Mouse (Mus musculus): Measurements from ENCODE around the gene Gp2. TPM values are rescaled to one million over a fixed set of nuclear protein-coding genes. Genes with fewer than 3 reads are reported as not detected.
A peak's percentile ranks its signal among the peaks of the same experiment; 100 is the strongest.

The Gp2 gene
- polyA plus RNA-seq (2016; fragmentation: Nextera tagmentation; extraction: Ambion mirVana) = not detected in 2 replicates

DNA sequence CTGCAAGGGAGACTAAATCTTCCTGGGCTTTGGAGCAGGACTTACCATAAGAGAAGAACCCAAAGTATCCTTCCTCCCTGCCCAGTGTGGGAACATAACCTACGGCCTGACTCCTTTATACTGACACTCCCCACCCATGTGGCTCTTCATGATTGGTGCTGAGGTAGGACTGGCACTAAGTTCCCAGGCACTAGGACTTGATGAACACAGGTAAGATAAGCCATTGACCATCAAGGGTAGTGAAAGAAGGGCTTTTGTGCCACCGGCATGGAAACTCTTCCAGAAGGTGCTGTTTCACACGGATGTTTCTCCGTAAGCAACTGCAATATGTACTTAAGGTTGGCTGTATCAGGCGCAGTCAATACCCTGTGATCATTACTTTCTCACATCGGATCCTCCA, at the start of gene Gp2:
Gene Gp2, minus strand, starts transcription at position 101 of the 400 bp plus-strand sequence.
- H3K4me3 ChIP-seq = no peak within 1 kb of the TSS

DNA sequence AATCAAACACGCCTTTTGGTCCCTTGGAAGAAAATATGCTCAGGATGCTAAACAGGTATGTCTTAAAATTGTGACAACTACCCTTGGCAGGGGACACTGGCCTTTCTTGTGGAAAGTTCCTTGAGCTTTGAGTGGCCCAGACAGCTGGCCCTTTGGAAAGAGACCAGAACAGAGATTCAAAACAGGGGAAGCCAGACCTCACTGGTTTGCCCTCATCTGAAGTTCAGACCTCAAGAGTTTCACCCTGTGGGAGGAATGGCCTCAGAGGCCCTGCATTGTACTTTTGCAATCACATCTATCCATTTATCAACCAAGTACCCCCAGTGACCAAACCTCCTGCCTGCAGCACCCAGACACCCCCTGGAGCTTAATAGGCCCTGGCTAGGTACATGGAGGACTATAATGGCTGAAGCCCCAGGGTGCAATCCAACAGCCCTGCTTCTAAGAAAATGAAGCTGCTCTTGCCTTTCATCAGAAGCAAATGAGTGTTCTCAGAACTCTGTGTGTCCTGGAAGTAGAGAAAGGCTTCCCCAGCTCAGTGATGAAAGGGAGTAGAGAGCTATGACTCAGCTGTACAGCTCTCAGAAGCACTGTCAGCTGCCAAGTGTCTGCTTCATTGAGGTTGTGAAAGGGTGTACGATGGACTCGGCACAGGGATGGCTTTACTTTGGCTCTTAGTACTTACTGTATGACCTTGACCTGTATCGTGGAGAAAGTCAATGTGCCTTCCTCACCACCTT, 31.1 kb upstream of the Gp2 start:
- no peak for ATAC-seq (ENCODE audit: low FRiP score)
- Histone ChIP-seq H3K36me3 (no peaks in the 10 kb centered on the region), H3K27me3 (no peaks in the 10 kb centered on the region), H3K4me3 (no peak overlapping the region), H3K27ac (no peak overlapping the region), H3K4me2 (replicated peaks) (no peak overlapping the region), H3K4me1 (no peaks in the 10 kb centered on the region), H3K9me3 (replicated peaks) (no peaks in the 10 kb centered on the region), H3K9ac (no peak overlapping the region)
- WGBS = 89% methylated on average over 4 of the region's 4 CpGs

More for the DNA sequence above, at the start of gene Gp2:
- Histone ChIP-seq H3K4me1 (no peaks in the 10 kb centered on the region), H3K36me3 (no peaks in the 10 kb centered on the region), H3K9me3 (replicated peaks) (no peaks in the 10 kb centered on the region), H3K9ac (no peak within 1 kb of the TSS), H3K4me2 (replicated peaks) (no peak within 1 kb of the TSS), H3K27me3 (no peaks in the 10 kb centered on the region), H3K27ac (no peak within 1 kb of the TSS)
- ATAC-seq (ENCODE audit: low FRiP score) = no peak
- 88% methylated on average over 6 of the region's 6 CpGs for WGBS

- Histone ChIP-seq H3K9me3 (replicated peaks) (no peaks in the 10 kb centered on the region), H3K27me3 (no peaks in the 10 kb centered on the region), H3K4me3 (no peak overlapping the region), H3K4me2 (replicated peaks) (no peak overlapping the region), H3K27ac (no peak overlapping the region), H3K9ac (no peak overlapping the region), H3K36me3 (no peaks in the 10 kb centered on the region), H3K4me1 (no peaks in the 10 kb centered on the region)
- WGBS = 89% methylated on average over 5 of the region's 5 CpGs
- ATAC-seq (ENCODE audit: low FRiP score) = no peak
Observed at GRCm38 (mm10) chr7:119486683-119487082, 27.6 kb upstream of the Gp2 start.

DNA sequence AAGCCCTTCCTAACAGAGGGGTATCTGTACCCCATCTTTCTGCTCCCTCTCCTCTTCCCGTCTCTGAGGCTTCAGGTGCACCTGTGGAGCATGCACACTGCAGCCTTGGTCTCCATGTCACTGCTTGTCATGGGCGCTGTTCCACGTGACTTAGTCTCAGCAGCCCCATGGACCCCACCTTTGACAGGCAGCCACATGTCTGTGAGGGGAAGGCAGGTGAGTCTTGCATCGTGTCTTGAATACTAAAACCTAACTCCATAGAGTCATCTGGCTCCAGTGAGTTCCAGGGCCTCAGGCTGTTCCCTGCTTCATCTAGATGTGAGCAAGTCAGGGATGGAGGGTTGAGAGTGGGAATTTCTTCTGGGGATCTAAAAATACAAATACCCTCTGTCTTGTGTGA, 25.1 kb upstream of the Gp2 start:
- Histone ChIP-seq H3K9ac (no peak overlapping the region), H3K9me3 (replicated peaks) (no peaks in the 10 kb centered on the region), H3K27ac (no peak overlapping the region), H3K4me3 (no peak overlapping the region), H3K36me3 (no peaks in the 10 kb centered on the region), H3K4me2 (replicated peaks) (no peak overlapping the region), H3K4me1 (no peaks in the 10 kb centered on the region), H3K27me3 (no peaks in the 10 kb centered on the region)
- 84% methylated on average over 4 of the region's 4 CpGs for WGBS
- no peak for ATAC-seq (ENCODE audit: low FRiP score)

GRCm38 (mm10) chr7:119479256-119479655, 20.2 kb upstream of the Gp2 start, which contains the start of gene Umod:
TSS of gene Umod (minus strand) at chr7:119479282.
- Histone ChIP-seq H3K36me3 (no peaks in the 10 kb centered on the region), H3K4me1 (no peaks in the 10 kb centered on the region), H3K9ac (no peak within 1 kb of the TSS), H3K4me2 (replicated peaks) (no peak within 1 kb of the TSS), H3K9me3 (replicated peaks) (no peaks in the 10 kb centered on the region), H3K27ac (no peak within 1 kb of the TSS), H3K4me3 (no peak within 1 kb of the TSS), H3K27me3 (no peaks in the 10 kb centered on the region)
- no peak for ATAC-seq (ENCODE audit: low FRiP score)

GRCm38 (mm10) chr7:119476500-119477389, 17.7 kb upstream of the Gp2 start:
- Histone ChIP-seq H3K4me1 (no peaks in the 10 kb centered on the region), H3K27ac (no peak overlapping the region), H3K9ac (no peak overlapping the region), H3K27me3 (no peaks in the 10 kb centered on the region), H3K4me3 (no peak overlapping the region), H3K9me3 (replicated peaks) (no peaks in the 10 kb centered on the region), H3K4me2 (replicated peaks) (no peak overlapping the region), H3K36me3 (no peaks in the 10 kb centered on the region)
- WGBS = 72% methylated on average over 33 of the region's 33 CpGs
- ATAC-seq (ENCODE audit: low FRiP score) = 0 out of 2 replicates have a peak, but pooled peaks have one; percentile 16

GRCm38 (mm10) chr7:119454192-119454591, 4.9 kb downstream of the Gp2 start:
- 85% methylated on average over 7 of the region's 7 CpGs for WGBS
- no peaks in the 10 kb centered on the region for H3K27me3 ChIP-seq

GRCm38 (mm10) chr7:119443849-119444248, 15.2 kb downstream of the Gp2 start:
- Histone ChIP-seq H3K4me2 (replicated peaks) (no peak overlapping the region), H3K9me3 (replicated peaks) (no peaks in the 10 kb centered on the region), H3K27ac (no peak overlapping the region), H3K27me3 (no peaks in the 10 kb centered on the region), H3K4me3 (no peak overlapping the region), H3K36me3 (no peaks in the 10 kb centered on the region), H3K9ac (no peak overlapping the region), H3K4me1 (no peaks in the 10 kb centered on the region)
- ATAC-seq (ENCODE audit: low FRiP score) = no peak
- WGBS = 68% methylated on average over 4 of the region's 4 CpGs

More at GRCm38 (mm10) chr7:119454192-119454591, 4.9 kb downstream of the Gp2 start:
- Histone ChIP-seq H3K27ac (no peak overlapping the region), H3K4me3 (no peak overlapping the region), H3K9ac (no peak overlapping the region), H3K4me1 (no peaks in the 10 kb centered on the region), H3K4me2 (replicated peaks) (no peak overlapping the region), H3K36me3 (no peaks in the 10 kb centered on the region), H3K9me3 (replicated peaks) (no peaks in the 10 kb centered on the region)
- no peak for ATAC-seq (ENCODE audit: low FRiP score)

DNA sequence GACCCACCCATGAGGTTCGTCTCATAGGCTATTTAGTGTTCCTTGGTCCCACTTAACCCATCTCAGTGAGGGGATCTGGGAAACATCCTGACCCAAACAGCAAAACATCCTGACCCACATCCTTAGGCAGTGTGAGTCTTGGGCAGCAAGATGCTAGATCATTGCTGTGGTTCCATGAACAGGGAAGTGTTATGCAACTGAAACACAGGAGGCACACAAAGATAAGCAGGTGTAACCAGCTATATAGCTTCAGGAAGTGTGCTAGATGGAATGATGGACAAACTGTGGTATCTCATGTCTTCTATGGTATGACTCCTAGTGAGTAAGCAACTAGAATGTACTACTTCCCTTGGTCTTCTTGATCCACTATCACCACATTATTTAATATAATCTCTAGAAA, 17.1 kb downstream of the Gp2 start:
- H3K4me2 ChIP-seq (replicated peaks) = no peak overlapping the region
- no peak for ATAC-seq (ENCODE audit: low FRiP score)
- H3K36me3 ChIP-seq = no peaks in the 10 kb centered on the region
- H3K27me3 ChIP-seq = no peaks in the 10 kb centered on the region
- no peak overlapping the region for H3K27ac ChIP-seq
- WGBS = 74% methylated on average over 1 of the region's 1 CpGs
- no peak overlapping the region for H3K9ac ChIP-seq
- H3K9me3 ChIP-seq (replicated peaks) = no peaks in the 10 kb centered on the region
- H3K4me3 ChIP-seq = no peak overlapping the region
- no peaks in the 10 kb centered on the region for H3K4me1 ChIP-seq

GRCm38 (mm10) chr7:119427180-119427616, 31.9 kb downstream of the Gp2 start:
- Histone ChIP-seq H3K9me3 (replicated peaks) (no peaks in the 10 kb centered on the region), H3K27me3 (no peaks in the 10 kb centered on the region), H3K9ac (no peak overlapping the region), H3K4me1 (no peaks in the 10 kb centered on the region), H3K4me2 (replicated peaks) (no peak overlapping the region), H3K27ac (no peak overlapping the region), H3K4me3 (no peak overlapping the region), H3K36me3 (no peaks in the 10 kb centered on the region)
- peak; percentile 78 for ATAC-seq (ENCODE audit: low FRiP score)
- WGBS = 9% methylated on average over 6 of the region's 6 CpGs

GRCm38 (mm10) chr7:119420730-119421129, 38.4 kb downstream of the Gp2 start:
- no peaks in the 10 kb centered on the region for H3K27me3 ChIP-seq
- 0% methylated on average over 2 of the region's 2 CpGs for WGBS
- no peaks in the 10 kb centered on the region for H3K9me3 ChIP-seq (replicated peaks)
- peaks cover 14% of the 10 kb centered on the region for H3K4me1 ChIP-seq
- no peak overlapping the region for H3K9ac ChIP-seq
- H3K4me3 ChIP-seq = no peak overlapping the region
- peak; percentile 93 for ATAC-seq (ENCODE audit: low FRiP score)
- no peaks in the 10 kb centered on the region for H3K36me3 ChIP-seq
- H3K4me2 ChIP-seq (replicated peaks) = no peak overlapping the region
- H3K27ac ChIP-seq = peak overlapping the region; percentile 70

DNA sequence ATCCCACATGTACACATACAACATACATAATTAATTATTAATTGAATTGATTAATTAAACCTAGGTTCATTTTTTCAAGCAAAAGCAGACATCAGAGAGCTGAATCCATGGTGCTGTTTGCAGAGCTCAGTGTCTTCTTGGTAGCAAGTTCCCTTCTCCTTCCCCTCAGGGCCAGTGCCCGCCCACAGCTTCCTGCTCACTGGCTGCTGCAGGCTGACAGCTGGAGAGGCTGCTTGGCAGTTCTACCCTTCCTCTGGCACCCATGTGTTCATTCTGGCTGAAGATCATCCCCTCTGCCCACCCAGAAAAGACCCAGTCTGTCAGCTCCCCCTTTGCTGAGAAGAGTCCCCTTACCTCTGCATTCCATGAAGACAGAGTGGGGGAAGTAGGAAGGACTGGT, 40.6 kb downstream of the Gp2 start:
- no peak overlapping the region for H3K9ac ChIP-seq
- H3K4me1 ChIP-seq = peaks cover 14% of the 10 kb centered on the region
- ATAC-seq (ENCODE audit: low FRiP score) = no peak
- no peak overlapping the region for H3K4me3 ChIP-seq
- H3K9me3 ChIP-seq (replicated peaks) = no peaks in the 10 kb centered on the region
- WGBS = 65% methylated on average over 1 of the region's 1 CpGs
- H3K27ac ChIP-seq = no peak overlapping the region
- H3K27me3 ChIP-seq = no peaks in the 10 kb centered on the region
- H3K36me3 ChIP-seq = no peaks in the 10 kb centered on the region
- no peak overlapping the region for H3K4me2 ChIP-seq (replicated peaks)
